Mouse (Mus musculus): ENCODE data around the gene Jph4.
A peak's percentile ranks its signal among the peaks of the same experiment; 100 is the strongest.

Jph4 gene

DNA sequence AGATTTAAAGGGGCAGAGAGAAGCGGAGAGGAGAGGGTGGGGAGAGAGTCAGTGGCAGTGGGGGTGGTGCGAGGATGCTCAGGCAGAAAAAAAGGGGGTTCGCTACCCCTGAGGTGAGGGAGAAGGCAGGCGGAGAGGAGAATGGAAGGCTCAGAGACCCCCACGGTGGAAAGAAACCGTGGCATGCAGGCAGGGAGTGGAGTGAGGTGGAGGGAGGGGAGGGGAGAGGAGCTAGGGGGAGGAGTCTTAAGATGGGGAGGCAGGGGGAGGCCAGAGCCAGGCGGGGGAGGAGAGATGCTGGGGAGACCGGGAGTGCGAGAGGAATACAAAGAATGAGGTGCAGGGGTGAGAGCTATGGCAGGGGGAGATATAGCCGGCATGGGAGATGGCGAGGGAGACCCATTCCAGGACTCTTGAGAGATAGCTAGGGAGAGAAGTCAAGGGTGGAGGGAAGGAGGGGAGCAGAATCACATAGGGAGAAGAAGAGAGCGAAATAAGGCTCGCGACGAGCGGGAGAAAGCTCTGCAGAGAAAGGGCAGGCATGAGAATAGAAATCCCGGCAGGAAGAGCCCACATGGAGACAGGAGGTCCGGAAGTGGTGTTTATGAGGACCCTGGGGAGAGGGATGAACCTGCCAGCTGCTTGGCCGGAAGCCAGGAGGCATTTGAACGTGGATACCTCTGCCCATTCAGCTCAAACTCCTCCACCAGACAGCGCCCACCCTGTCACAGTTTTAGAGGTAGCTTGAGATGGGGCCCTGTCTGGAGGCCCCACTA is at the start of gene Jph4:
Jph4 (minus strand) TSS at position 511 of the 776 bp plus-strand sequence.
- DNase-seq (ENCODE audit: low spot score) = no peak

DNA sequence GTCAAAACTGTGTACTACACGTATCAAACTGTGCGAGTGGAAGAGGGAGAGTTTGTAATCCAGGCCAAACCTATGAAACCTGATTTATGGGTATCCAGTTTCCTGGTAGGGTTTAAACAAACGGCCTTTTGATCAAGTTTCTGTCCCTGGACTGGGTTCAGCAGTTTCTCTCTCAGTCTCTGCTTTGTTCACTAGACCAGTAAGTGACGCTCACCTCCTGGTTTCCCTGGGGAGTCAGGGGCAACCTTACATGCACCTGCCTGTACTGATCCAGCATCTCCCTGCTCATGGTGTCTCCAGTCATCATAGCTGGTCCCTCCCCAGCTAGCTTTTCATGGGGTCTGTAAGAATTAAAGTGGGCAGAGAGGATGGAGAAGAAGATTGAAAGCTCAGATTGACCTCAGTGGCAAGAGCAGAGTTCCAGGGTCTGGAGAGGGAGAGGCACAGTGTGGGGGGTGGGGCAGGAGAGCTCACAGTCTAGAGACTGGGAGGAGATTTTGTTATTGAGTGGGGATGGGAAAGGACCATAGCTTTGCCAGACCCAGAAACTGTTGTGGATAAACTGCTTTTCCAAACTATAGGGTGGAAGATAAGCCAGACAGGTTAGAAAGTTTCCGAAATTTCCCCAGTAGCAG is 47.6 kb upstream of the Jph4 start:
- DNase-seq (ENCODE audit: low spot score) = no peak

DNA sequence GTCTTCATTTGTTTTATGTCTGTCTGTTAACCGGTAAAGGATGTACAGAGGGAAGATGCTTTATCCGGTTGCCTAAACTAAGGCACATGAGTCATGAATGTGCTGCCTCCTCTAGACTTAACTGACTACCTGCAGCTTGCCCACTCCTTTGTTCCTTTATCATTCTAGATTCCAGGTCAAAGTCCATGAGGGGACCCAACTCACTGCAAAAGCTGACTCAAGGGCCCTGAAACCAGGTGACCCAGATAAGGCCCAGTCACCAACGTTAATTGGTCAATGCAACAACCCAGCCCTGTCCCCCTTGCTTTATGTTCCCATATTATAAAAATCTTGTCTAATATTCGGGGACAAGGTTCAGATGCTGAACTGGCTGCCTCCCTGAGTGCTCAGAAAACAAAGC is 45.4 kb upstream of the Jph4 start:
- DNase-seq (ENCODE audit: low spot score) = no peak

- peak; percentile 78 for DNase-seq (ENCODE audit: low spot score)
These were observed 44.4 kb upstream of the Jph4 start for GRCm38 (mm10) chr14:55161098-55161634.

- DNase-seq (ENCODE audit: low spot score) = no peak
These were observed 43.7 kb upstream of the Jph4 start for GRCm38 (mm10) chr14:55160251-55161071.

- DNase-seq (ENCODE audit: low spot score) = no peak
These were observed 40.8 kb upstream of the Jph4 start for GRCm38 (mm10) chr14:55157322-55158065.

- no peak for DNase-seq (ENCODE audit: low spot score)
These were observed 36.3 kb upstream of the Jph4 start for GRCm38 (mm10) chr14:55152951-55153481.

GRCm38 (mm10) chr14:55152174-55152573 is 35.4 kb upstream of the Jph4 start:
- DNase-seq (ENCODE audit: low spot score) = no peak

DNA sequence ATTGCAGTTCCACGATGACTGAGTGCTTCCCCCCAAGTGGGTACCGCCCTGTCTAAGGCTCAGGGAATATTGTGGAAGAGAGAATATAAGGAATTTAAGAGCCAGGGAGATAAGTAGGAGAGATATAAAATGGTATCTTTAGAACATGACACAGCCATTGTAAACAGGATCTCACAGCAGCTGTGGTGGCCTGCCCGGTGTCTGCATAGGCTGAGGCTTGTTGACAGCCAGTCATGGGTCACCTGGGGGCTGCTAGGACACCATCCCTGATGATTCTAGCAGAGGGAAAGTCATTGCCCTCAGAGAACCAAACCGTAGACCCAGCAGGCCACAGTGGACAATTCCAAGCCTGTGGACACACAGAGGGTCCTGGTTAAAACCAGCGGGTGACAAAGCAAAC is 34.2 kb upstream of the Jph4 start:
- DNase-seq (ENCODE audit: low spot score) = no peak

DNA sequence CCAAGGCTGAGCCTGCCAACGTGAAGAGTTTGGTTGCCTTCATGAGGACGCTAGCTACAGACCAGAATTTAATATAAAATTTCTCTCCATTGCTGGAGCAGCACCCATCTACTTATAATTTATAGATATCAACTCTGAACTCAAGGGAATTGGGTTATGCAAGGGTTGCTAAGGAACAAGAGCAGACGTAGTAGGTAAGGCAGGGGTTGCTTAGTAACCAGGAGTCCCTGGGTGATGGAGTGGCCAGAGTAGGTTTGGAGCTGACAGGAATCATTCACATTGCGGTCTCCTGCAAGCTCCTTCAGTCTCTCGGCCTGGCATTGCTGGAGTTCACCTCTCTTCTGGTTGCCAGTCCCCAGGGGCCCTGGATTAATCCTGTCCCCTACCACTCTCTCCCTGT is 32.3 kb upstream of the Jph4 start:
- no peak for DNase-seq (ENCODE audit: low spot score)

GRCm38 (mm10) chr14:55148363-55148915 is 31.7 kb upstream of the Jph4 start:
- DNase-seq (ENCODE audit: low spot score) = peak; percentile 31

GRCm38 (mm10) chr14:55146829-55147401 is 30.2 kb upstream of the Jph4 start:
- DNase-seq (ENCODE audit: low spot score) = peak; percentile 24

DNA sequence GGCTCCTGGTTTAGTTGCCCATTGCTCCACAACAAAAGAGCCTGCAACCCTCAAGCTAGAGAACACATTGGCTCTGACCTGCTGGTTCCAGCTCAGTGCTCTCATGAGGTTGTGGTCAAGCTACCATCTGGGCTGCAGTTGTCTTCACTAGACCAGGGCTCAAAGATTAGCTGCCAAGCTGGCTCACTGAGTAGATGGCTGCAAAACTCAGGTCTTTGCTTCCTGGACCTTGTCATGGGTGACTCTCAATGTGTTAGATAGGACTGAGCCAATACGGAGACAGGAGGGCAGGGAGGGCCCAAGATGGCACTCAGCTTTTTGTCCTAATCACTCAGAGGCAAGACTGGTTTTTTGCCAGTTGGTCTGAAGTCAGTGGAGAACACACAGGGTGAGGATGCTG is 29.6 kb upstream of the Jph4 start:
- no peak for DNase-seq (ENCODE audit: low spot score)

DNA sequence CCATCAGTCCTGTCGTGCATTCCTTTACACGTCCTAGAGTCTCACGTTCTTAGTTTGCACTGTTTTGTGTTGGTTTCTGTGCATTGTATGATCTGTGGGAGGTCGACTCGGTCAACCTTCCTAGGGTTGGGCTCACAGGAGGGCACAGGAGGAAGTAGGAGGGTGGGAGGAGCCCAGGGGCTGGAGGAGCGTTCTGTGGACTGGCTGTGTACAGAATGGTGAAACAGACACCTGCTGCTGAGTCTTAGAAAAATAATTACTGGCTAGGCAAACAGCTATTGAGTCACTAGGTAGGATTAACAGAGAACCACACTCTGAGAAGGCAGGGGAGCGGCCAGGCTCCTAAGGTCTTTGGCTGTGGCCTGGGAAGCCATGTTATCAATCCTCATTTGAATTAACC is 22.6 kb upstream of the Jph4 start:
- DNase-seq (ENCODE audit: low spot score) = no peak

DNA sequence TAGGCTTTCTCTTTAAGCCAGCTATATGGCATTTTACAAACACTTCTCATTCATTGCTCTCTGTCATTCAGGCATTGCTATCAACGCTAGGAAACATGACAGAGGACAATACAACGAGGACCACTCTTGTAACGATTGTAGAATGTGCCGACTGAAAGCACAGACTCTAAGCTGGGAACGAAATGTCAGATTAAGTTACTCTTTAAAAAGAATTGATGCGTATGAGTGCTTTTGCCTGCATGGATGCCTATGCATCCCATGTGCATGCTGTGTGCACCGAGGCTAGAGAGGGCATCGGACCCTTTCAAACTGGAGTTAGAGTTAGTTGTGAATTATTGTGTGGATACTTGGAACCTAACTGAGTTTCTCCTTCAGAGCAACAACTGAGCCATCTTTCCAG is 18.9 kb upstream of the Jph4 start:
- no peak for DNase-seq (ENCODE audit: low spot score)

DNA sequence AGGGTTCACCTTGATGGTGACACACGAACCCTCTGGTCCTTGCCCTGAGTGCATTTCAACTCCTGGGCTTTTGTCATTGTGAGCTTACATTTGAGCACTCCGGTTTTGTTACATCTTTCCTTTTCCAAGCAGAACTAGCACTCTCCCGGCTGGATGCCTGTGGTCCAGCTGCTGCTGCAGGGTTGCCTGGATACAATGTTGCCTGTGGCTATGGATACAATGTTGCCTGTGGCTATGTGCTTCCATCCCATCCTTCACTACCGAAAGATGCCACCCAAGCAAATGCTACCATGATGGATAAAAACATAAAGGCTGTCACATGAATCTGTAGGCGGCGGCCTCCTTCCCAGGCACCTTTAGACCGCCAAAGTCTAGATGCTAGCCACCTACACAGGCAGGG is 9.8 kb upstream of the Jph4 start:
- DNase-seq (ENCODE audit: low spot score) = no peak

GRCm38 (mm10) chr14:55125711-55126110 is 9.0 kb upstream of the Jph4 start:
- DNase-seq (ENCODE audit: low spot score) = no peak

DNA sequence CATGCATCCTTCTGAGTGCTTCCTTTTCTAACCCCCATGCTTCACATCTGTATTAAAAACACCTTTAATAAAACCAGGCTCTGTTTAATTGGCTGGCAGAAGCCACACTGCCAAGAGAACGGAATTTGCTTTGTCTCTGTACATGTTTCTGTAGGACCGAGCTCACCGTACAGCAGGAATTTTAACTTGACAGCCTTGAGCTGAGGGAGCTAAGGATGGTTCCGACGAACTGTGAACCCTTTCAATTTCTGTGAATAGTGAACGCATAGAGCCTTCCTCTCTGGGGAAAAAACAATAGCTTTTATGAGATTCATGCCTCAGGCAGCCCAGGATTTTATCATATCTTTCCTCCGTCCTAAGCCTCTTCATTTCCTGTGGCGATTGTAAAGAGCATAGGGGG is 5.6 kb upstream of the Jph4 start:
- DNase-seq (ENCODE audit: low spot score) = no peak

- DNase-seq (ENCODE audit: low spot score) = peak; percentile 80
These were observed 5.2 kb upstream of the Jph4 start for GRCm38 (mm10) chr14:55121947-55122346.

DNA sequence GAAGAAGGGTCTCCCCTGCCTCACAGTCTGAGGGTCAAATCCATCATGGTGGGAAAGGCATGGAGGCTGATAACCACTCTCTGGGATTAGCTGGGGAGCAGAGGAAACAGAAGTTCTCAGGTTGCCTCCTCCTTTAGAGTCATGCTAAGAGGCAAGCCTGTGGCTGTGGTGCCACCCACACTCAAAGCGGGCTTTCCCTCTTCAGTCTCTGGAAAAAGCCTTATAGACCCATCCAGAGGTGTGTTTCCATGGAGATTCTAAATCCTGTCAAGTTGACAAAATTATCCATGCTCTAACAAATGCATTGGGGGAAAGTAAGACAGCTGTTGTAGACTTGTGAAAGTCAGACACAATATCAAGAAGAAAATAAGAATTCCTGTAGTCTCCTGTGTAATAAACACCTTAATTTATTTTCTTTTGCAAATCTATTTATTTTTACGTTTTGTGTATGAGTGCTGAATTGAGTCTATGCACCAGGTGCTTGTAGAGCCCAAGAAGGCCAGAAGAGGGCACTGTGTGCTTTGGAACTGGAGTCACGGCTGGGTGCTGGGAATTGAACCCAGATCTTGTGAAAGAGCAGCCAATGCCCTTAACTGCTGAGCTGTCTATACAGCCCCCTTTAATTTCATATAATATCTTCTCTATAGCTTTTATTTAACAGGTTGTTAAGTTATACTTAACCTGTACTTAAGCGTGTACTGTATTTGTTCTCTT is 2.8 kb upstream of the Jph4 start:
- DNase-seq (ENCODE audit: low spot score) = no peak
